Mouse (Mus musculus) mouse embryonic stem cell (cell line): Measurements from ENCODE around the gene Cela1.

Source experiments
- in situ Hi-C, 2 experiments: fragments of 300-500 bp; cut with MboI; formaldehyde crosslinking; loops; 1 replicate in 1 of 2; 3 replicates in 1 of 2; pipeline ENCODE4 v1.14.3; 2019 to 2020; ENCODE audit warnings: low sequenced_read_pairs in 2 of 2, low pct_unique_long_range_greater_than_20kb in 1 of 2, mixed read lengths in 1 of 2; ENCODE audit not compliant: unreplicated experiment in 1 of 2

Gene Cela1

GRCm38 (mm10) chr15:100710838-100711237, 23.1 kb upstream of the Cela1 start:
- in situ Hi-C loops, result no loop called here

GRCm38 (mm10) chr15:100708433-100709078, 20.8 kb upstream of the Cela1 start:
- in situ Hi-C loops, result no loop called here

- in situ Hi-C loops, result no loop called here
Measured at GRCm38 (mm10) chr15:100706226-100706625, 18.5 kb upstream of the Cela1 start.

GRCm38 (mm10) chr15:100705376-100705775, 17.7 kb upstream of the Cela1 start:
- in situ Hi-C loops, result no loop called here

GRCm38 (mm10) chr15:100703913-100704312, 16.2 kb upstream of the Cela1 start:
- in situ Hi-C loops, result no loop called here

- in situ Hi-C loops, result no loop called here
Measured at GRCm38 (mm10) chr15:100701856-100702255, 14.1 kb upstream of the Cela1 start.

GRCm38 (mm10) chr15:100701108-100701507, 13.4 kb upstream of the Cela1 start:
- in situ Hi-C loops, result no loop called here

- in situ Hi-C loops, result no loop called here
Measured at GRCm38 (mm10) chr15:100700424-100700823, 12.7 kb upstream of the Cela1 start.

- in situ Hi-C loops, result no loop called here
Measured at GRCm38 (mm10) chr15:100699386-100699785, 11.7 kb upstream of the Cela1 start.

- in situ Hi-C loops, result no loop called here
Measured at GRCm38 (mm10) chr15:100698078-100698477, 10.4 kb upstream of the Cela1 start.

- in situ Hi-C loops, result no loop called here
Measured at GRCm38 (mm10) chr15:100694406-100694805, 6.7 kb upstream of the Cela1 start.

- in situ Hi-C loops, result no loop called here
Measured at GRCm38 (mm10) chr15:100691990-100692389, 4.3 kb upstream of the Cela1 start.

GRCm38 (mm10) chr15:100686989-100687388, 732 bp downstream of the Cela1 start:
- in situ Hi-C loops, result no loop called here

- in situ Hi-C loops, result no loop called here
Measured at GRCm38 (mm10) chr15:100686434-100686833, 1.3 kb downstream of the Cela1 start.

- in situ Hi-C loops, result no loop called here
Measured at GRCm38 (mm10) chr15:100685849-100686248, 1.9 kb downstream of the Cela1 start.

GRCm38 (mm10) chr15:100685255-100685654, 2.5 kb downstream of the Cela1 start:
- in situ Hi-C loops, result no loop called here

- in situ Hi-C loops, result no loop called here
Measured at GRCm38 (mm10) chr15:100684450-100684849, 3.3 kb downstream of the Cela1 start.

- in situ Hi-C loops, result no loop called here
Measured at GRCm38 (mm10) chr15:100683041-100683440, 4.7 kb downstream of the Cela1 start.

- in situ Hi-C loops, result no loop called here
Measured at GRCm38 (mm10) chr15:100681770-100682169, 6.0 kb downstream of the Cela1 start.

GRCm38 (mm10) chr15:100680381-100680780, 7.3 kb downstream of the Cela1 start:
- in situ Hi-C loops, result no loop called here

GRCm38 (mm10) chr15:100679005-100679404, 8.7 kb downstream of the Cela1 start:
- in situ Hi-C loops, result loop anchor here in 1 of 2 experiments (5.0 kb wide), 1 partner anchor 217 kb away; no protein-coding TSS in a partner anchor
